Mouse (Mus musculus): ENCODE data around the gene Tenm4. TPM values are rescaled to one million over a fixed set of nuclear protein-coding genes. Genes with fewer than 3 reads are reported as not detected.

Gene Tenm4
- total and polyA plus RNA-seq, 2 experiments, result 0.09 to 0.11 TPM

GRCm38 (mm10) chr7:96751236-96751635 is 580.2 kb downstream of the Tenm4 start:
- Histone ChIP-seq H3K27me3 (ENCODE audit: control insufficient read depth, insufficient read depth, low read length) (peaks cover 3% of the 10 kb centered on the region; the same call in 1 of the 2 replicates), H3K4me3 (ENCODE audit: insufficient read depth, low read depth, low read length) (no peak overlapping the region), H3K9ac (ENCODE audit: low read depth, low read length) (no peak overlapping the region), H3K4me1 (ENCODE audit: control insufficient read depth, insufficient read depth, low read length) (no peaks in the 10 kb centered on the region), H3K27ac (replicated peaks; ENCODE audit: insufficient read depth, low read depth, low read length) (no peak overlapping the region), H3K36me3 (ENCODE audit: control insufficient read depth, insufficient read depth, low read length) (no peaks in the 10 kb centered on the region), H3K79me2 (ENCODE audit: control insufficient read depth, insufficient read depth, low read length) (no peaks in the 10 kb centered on the region)
- DNase-seq (ENCODE audit: extremely low read depth, low read depth, low spot score), result no peak
- 97% methylated on average over 2 of the region's 2 CpGs for WGBS
- no peak for TF ChIP-seq POLR2A (IDR thresholded peaks at IDR 0.05; ENCODE audit: extremely low read depth, insufficient read depth, low read length)
- TF ChIP-seq CTCF (IDR thresholded peaks at IDR 0.05; ENCODE audit: low read depth, low read length), result no peak

GRCm38 (mm10) chr7:96752776-96753175 is 581.7 kb downstream of the Tenm4 start:
- Histone ChIP-seq H3K27ac (replicated peaks; ENCODE audit: insufficient read depth, low read depth, low read length) (no peak overlapping the region), H3K9ac (ENCODE audit: low read depth, low read length) (no peak overlapping the region), H3K4me1 (ENCODE audit: control insufficient read depth, insufficient read depth, low read length) (no peaks in the 10 kb centered on the region), H3K4me3 (ENCODE audit: insufficient read depth, low read depth, low read length) (no peak overlapping the region), H3K27me3 (ENCODE audit: control insufficient read depth, insufficient read depth, low read length) (peaks cover 3% of the 10 kb centered on the region; the same call in 1 of the 2 replicates), H3K36me3 (ENCODE audit: control insufficient read depth, insufficient read depth, low read length) (no peaks in the 10 kb centered on the region), H3K79me2 (ENCODE audit: control insufficient read depth, insufficient read depth, low read length) (no peaks in the 10 kb centered on the region)
- TF ChIP-seq CTCF (IDR thresholded peaks at IDR 0.05; ENCODE audit: low read depth, low read length) (no peak), POLR2A (IDR thresholded peaks at IDR 0.05; ENCODE audit: extremely low read depth, insufficient read depth, low read length) (no peak)
- DNase-seq (ENCODE audit: extremely low read depth, low read depth, low spot score), result no peak
- WGBS, result 92% methylated on average over 2 of the region's 2 CpGs

DNA sequence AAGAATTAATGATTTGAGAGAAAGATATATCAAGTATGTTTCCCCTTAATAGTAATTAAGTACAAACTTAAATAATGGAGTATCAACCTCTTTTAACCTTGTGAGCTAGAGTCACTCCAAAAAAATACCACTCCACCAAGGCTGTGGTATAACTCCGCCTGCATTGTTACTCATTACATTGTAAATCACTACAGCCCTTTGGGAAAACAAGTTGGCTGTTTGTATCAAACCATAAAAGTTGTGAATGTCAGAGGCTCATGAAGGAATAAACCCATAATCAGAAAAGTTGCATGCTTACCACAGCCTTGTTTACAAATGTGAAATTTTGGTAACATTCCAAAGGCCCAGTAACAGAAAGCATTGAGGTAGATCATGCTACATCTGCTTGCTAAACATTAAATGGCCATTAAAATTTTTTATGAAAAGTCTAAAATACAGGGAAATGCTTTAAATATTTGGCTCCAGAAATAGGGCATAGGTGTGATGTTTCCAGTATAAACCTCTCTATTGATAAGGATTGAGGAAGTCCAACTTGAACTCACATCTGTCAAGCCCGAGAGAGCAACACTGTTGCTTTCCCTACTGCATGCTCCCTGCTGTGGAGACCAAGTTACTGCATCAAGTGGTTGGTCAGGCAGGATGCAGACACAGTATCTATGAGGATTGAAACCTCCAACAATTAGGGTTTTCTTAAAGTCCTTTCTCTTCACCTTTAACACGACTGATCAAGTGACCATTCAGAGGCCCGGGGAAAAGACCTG is 582.5 kb downstream of the Tenm4 start:
- Histone ChIP-seq H3K36me3 (ENCODE audit: control insufficient read depth, insufficient read depth, low read length) (no peaks in the 10 kb centered on the region), H3K4me1 (ENCODE audit: control insufficient read depth, insufficient read depth, low read length) (no peaks in the 10 kb centered on the region), H3K79me2 (ENCODE audit: control insufficient read depth, insufficient read depth, low read length) (no peaks in the 10 kb centered on the region), H3K27ac (replicated peaks; ENCODE audit: insufficient read depth, low read depth, low read length) (no peak overlapping the region), H3K9ac (ENCODE audit: low read depth, low read length) (no peak overlapping the region), H3K4me3 (ENCODE audit: insufficient read depth, low read depth, low read length) (no peak overlapping the region), H3K27me3 (ENCODE audit: control insufficient read depth, insufficient read depth, low read length) (peaks cover 3% of the 10 kb centered on the region; the same call in 1 of the 2 replicates)
- no peak for DNase-seq (ENCODE audit: extremely low read depth, low read depth, low spot score)
- TF ChIP-seq CTCF (IDR thresholded peaks at IDR 0.05; ENCODE audit: low read depth, low read length), result no peak
- TF ChIP-seq POLR2A (IDR thresholded peaks at IDR 0.05; ENCODE audit: extremely low read depth, insufficient read depth, low read length), result no peak
- WGBS, result 75% methylated on average over 4 of the region's 4 CpGs

DNA sequence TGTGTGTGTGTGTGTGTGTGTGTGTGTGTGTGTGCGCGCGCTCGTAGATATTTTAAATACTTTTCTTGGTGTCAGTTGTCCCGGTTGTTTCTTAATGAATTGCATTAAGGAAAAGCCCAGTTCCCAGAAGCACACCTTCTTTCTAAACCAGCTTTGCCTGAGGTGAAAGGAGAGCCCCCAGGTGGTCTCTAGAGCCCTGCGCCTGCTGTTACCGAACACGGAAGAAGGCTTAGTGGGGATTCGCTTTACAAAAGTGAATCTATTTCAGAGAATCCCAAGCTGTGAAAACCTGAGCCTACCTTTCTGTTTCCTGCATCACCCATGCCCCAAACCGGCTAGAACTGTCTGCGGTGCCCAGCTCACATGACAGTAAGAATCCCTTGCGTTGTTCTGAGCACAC is 583.1 kb downstream of the Tenm4 start:
- Histone ChIP-seq H3K36me3 (ENCODE audit: control insufficient read depth, insufficient read depth, low read length) (no peaks in the 10 kb centered on the region), H3K9ac (ENCODE audit: low read depth, low read length) (no peak overlapping the region), H3K4me1 (ENCODE audit: control insufficient read depth, insufficient read depth, low read length) (no peaks in the 10 kb centered on the region), H3K27ac (replicated peaks; ENCODE audit: insufficient read depth, low read depth, low read length) (no peak overlapping the region), H3K4me3 (ENCODE audit: insufficient read depth, low read depth, low read length) (no peak overlapping the region), H3K27me3 (ENCODE audit: control insufficient read depth, insufficient read depth, low read length) (peaks cover 3% of the 10 kb centered on the region; the same call in 1 of the 2 replicates), H3K79me2 (ENCODE audit: control insufficient read depth, insufficient read depth, low read length) (no peaks in the 10 kb centered on the region)
- DNase-seq (ENCODE audit: extremely low read depth, low read depth, low spot score), result no peak
- no peak for TF ChIP-seq CTCF (IDR thresholded peaks at IDR 0.05; ENCODE audit: low read depth, low read length)
- TF ChIP-seq POLR2A (IDR thresholded peaks at IDR 0.05; ENCODE audit: extremely low read depth, insufficient read depth, low read length), result no peak
- 62% methylated on average over 12 of the region's 12 CpGs for WGBS

GRCm38 (mm10) chr7:96755459-96756094 is 584.5 kb downstream of the Tenm4 start:
- H3K9ac ChIP-seq (ENCODE audit: low read depth, low read length), result no peak overlapping the region
- no peak for DNase-seq (ENCODE audit: extremely low read depth, low read depth, low spot score)
- peaks cover 3% of the 10 kb centered on the region; the same call in 1 of the 2 replicates for H3K27me3 ChIP-seq (ENCODE audit: control insufficient read depth, insufficient read depth, low read length)
- H3K27ac ChIP-seq (replicated peaks; ENCODE audit: insufficient read depth, low read depth, low read length), result no peak overlapping the region
- H3K4me3 ChIP-seq (ENCODE audit: insufficient read depth, low read depth, low read length), result no peak overlapping the region
- WGBS, result 79% methylated on average over 12 of the region's 12 CpGs
- no peaks in the 10 kb centered on the region for H3K36me3 ChIP-seq (ENCODE audit: control insufficient read depth, insufficient read depth, low read length)
- H3K4me1 ChIP-seq (ENCODE audit: control insufficient read depth, insufficient read depth, low read length), result no peaks in the 10 kb centered on the region
- TF ChIP-seq CTCF (IDR thresholded peaks at IDR 0.05; ENCODE audit: low read depth, low read length), result no peak
- no peak for TF ChIP-seq POLR2A (IDR thresholded peaks at IDR 0.05; ENCODE audit: extremely low read depth, insufficient read depth, low read length)
- H3K79me2 ChIP-seq (ENCODE audit: control insufficient read depth, insufficient read depth, low read length), result no peaks in the 10 kb centered on the region

All from liver, adult 2 months (tissue).